Mouse (Mus musculus) liver, embryonic 14.5 days (tissue): ENCODE data around the gene Mtmr3.
A peak's percentile ranks its signal among the peaks of the same experiment; 100 is the strongest.

Source experiments
- CTCF ChIP-seq: IDR thresholded peaks from 2 replicates; pipeline ENCODE4 v1.5.1; 2016; ENCODE audit warnings: antibody characterized with exemption, low read depth, control low read depth
- EP300 ChIP-seq: IDR thresholded peaks from 2 replicates; pipeline ENCODE4 v1.6.1; 2016; ENCODE audit warnings: antibody characterized with exemption, low read depth

GRCm38 (mm10) chr11:4487401-4487965, 107.2 kb downstream of the Mtmr3 start:
- TF ChIP-seq EP300 (peak; percentile 85), CTCF (peak; percentile 27; the same call in 1 of the 2 replicates)
